Mouse (Mus musculus): Measurements from ENCODE around the gene Crebl2. TPM values are rescaled to one million over a fixed set of nuclear protein-coding genes. Genes with fewer than 3 reads are reported as not detected.

The Crebl2 gene
- polyA plus RNA-seq, 1 experiment from 2014 or later = 2.3 TPM

- Histone ChIP-seq H3K4me2 (peak overlapping the region; percentile 83), H3K4me1 (peaks cover 10% of the 10 kb centered on the region), H3K27me3 (no peaks in the 10 kb centered on the region), H3K36me3 (0 out of 2 replicates have a peak, but pooled peaks cover 3% of the 10 kb centered on the region), H3K4me3 (replicated peaks) (peak overlapping the region; percentile 70), H3K27ac (peak overlapping the region; percentile 100), H3K9ac (peak overlapping the region; percentile 70), H3K9me3 (replicated peaks) (no peaks in the 10 kb centered on the region)
- WGBS = under 1% methylated on average over 38 of the region's 38 CpGs
- peak; percentile 94 for ATAC-seq (replicated peaks; ENCODE audit: low FRiP score)
Observed at GRCm38 (mm10) chr6:134897443-134898094, 67.6 kb downstream of the Crebl2 start.

GRCm38 (mm10) chr6:134898095-134898965 lies 68.4 kb downstream of the Crebl2 start, which contains the start of gene Gpr19:
Gene Gpr19, minus strand, starts transcription at chr6:134898578.
- H3K4me2 ChIP-seq = peak within 1 kb of the TSS; percentile 83
- peak within 1 kb of the TSS; percentile 70 for H3K4me3 ChIP-seq (replicated peaks)
- peaks cover 10% of the 10 kb centered on the region for H3K4me1 ChIP-seq
- ATAC-seq (replicated peaks; ENCODE audit: low FRiP score) = peak; percentile 94
- WGBS = under 1% methylated on average over 51 of the region's 51 CpGs
- peak within 1 kb of the TSS; percentile 100 for H3K27ac ChIP-seq
- H3K36me3 ChIP-seq = 0 out of 2 replicates have a peak, but pooled peaks cover 3% of the 10 kb centered on the region
- H3K9ac ChIP-seq = peak within 1 kb of the TSS; percentile 70
- H3K9me3 ChIP-seq (replicated peaks) = no peaks in the 10 kb centered on the region
- no peaks in the 10 kb centered on the region for H3K27me3 ChIP-seq

GRCm38 (mm10) chr6:134903368-134903767 lies 73.4 kb downstream of the Crebl2 start:
- Histone ChIP-seq H3K9ac (no peak overlapping the region), H3K36me3 (no peaks in the 10 kb centered on the region), H3K9me3 (replicated peaks) (no peaks in the 10 kb centered on the region), H3K4me1 (peaks cover 3% of the 10 kb centered on the region; the same call in 1 of the 2 replicates), H3K4me3 (replicated peaks) (no peak overlapping the region), H3K4me2 (no peak overlapping the region), H3K27me3 (no peaks in the 10 kb centered on the region), H3K27ac (no peak overlapping the region)
- WGBS = 81% methylated on average over 4 of the region's 4 CpGs
- ATAC-seq (replicated peaks; ENCODE audit: low FRiP score) = no peak

GRCm38 (mm10) chr6:134903891-134904884 lies 74.2 kb downstream of the Crebl2 start:
- no peak overlapping the region for H3K27ac ChIP-seq
- no peaks in the 10 kb centered on the region for H3K9me3 ChIP-seq (replicated peaks)
- H3K4me2 ChIP-seq = no peak overlapping the region
- H3K4me3 ChIP-seq (replicated peaks) = no peak overlapping the region
- no peak overlapping the region for H3K9ac ChIP-seq
- no peaks in the 10 kb centered on the region for H3K36me3 ChIP-seq
- 90% methylated on average over 10 of the region's 10 CpGs for WGBS
- no peak for ATAC-seq (replicated peaks; ENCODE audit: low FRiP score)
- no peaks in the 10 kb centered on the region for H3K27me3 ChIP-seq
- peaks cover 2% of the 10 kb centered on the region; the same call in 1 of the 2 replicates for H3K4me1 ChIP-seq

GRCm38 (mm10) chr6:134905811-134906210 lies 75.9 kb downstream of the Crebl2 start:
- ATAC-seq (replicated peaks; ENCODE audit: low FRiP score) = no peak
- 86% methylated on average over 1 of the region's 1 CpGs for WGBS
- Histone ChIP-seq H3K9ac (no peak overlapping the region), H3K4me3 (replicated peaks) (no peak overlapping the region), H3K4me1 (no peaks in the 10 kb centered on the region), H3K36me3 (no peaks in the 10 kb centered on the region), H3K27me3 (no peaks in the 10 kb centered on the region), H3K9me3 (replicated peaks) (no peaks in the 10 kb centered on the region), H3K4me2 (no peak overlapping the region), H3K27ac (no peak overlapping the region)

Other genes with a start within 250 kb of the Crebl2 start
- gene Mansc1, start 197.7 kb upstream of the Crebl2 start, polyA plus RNA-seq (2015; fragmentation: Nextera tagmentation; extraction: Ambion mirVana) = 6.9 and 7.0 TPM in 2 replicates
- 15.8 and 16.4 TPM in 2 replicates for gene Borcs5, start 190.6 kb upstream of the Crebl2 start, polyA plus RNA-seq (2015; fragmentation: Nextera tagmentation; extraction: Ambion mirVana)
- gene Dusp16, start 37.5 kb upstream of the Crebl2 start, polyA plus RNA-seq (2015; fragmentation: Nextera tagmentation; extraction: Ambion mirVana) = 11.0 and 11.8 TPM in 2 replicates
- gene Gpr19, start 68.4 kb downstream of the Crebl2 start, polyA plus RNA-seq (2015; fragmentation: Nextera tagmentation; extraction: Ambion mirVana) = 11.0 and 12.3 TPM in 2 replicates
- 15.9 and 17.6 TPM in 2 replicates for gene Cdkn1b, start 90.2 kb downstream of the Crebl2 start, polyA plus RNA-seq (2015; fragmentation: Nextera tagmentation; extraction: Ambion mirVana)
- 3.9 and 4.6 TPM in 2 replicates for gene Apold1, start 151.6 kb downstream of the Crebl2 start, polyA plus RNA-seq (2015; fragmentation: Nextera tagmentation; extraction: Ambion mirVana)
- 118 and 120 TPM in 2 replicates for gene Ddx47, start 181.5 kb downstream of the Crebl2 start, polyA plus RNA-seq (2015; fragmentation: Nextera tagmentation; extraction: Ambion mirVana)
- gene Gprc5a, start 235.5 kb downstream of the Crebl2 start, polyA plus RNA-seq (2015; fragmentation: Nextera tagmentation; extraction: Ambion mirVana) = 13.8 and 14.0 TPM in 2 replicates

Data from kidney, embryonic 15.5 days (tissue).